Comparison of ENCODE assay signal across 8 mouse cellular contexts in the genomic region with DNA sequence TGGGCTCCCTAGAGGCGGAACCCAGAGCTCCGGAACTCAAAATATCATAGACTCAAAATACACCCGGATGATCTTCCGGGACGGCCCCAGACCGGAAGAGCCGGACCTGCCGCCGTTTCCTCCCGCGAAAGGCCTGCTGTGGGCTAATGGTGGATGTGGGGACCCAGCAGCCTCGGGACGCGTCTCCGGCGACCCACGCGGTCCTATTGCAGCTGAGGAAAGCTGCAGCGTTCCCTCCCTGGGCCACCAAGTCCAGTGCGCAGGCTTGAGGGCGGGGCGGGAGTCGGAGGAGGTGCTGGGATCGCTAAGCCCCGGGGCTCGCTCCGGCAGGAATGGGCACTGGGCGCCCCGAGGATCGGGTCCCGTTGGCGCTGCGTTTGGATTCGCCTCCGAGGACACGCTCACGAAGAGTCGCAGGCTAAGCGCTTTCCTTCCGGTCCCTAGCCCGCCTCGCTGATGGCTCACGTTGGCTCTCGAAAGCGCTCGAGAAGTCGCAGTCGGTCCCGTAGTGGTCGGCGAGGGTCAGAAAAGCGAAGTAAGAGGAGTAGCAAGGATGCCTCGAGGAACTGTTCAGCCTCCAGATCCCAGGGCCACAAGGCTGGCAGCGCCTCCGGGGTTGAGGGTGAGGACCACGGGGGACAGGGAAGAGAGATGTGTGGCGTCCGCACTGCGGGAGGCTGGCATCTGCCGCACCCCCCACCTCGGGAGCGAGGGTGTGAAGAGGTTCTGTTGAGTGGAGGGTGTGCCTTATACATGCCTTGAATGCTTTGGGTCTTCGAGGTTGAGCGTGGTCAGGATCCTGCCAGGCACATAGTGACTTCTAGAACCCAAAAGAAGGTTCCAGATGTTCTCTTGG. TPM values are rescaled to one million over a fixed set of nuclear protein-coding genes. Genes with fewer than 3 reads are reported as not detected.
DNase-seq lines count a peak whose midpoint lies in the region; ATAC-seq and TF ChIP-seq lines count a peak whose summit lies in the region.

Arl6ip4 (plus strand) TSS at position 100 of the 856 bp plus-strand sequence.

- TF ChIP-seq POLR2A in ES-Bruce4 (IDR thresholded peaks at IDR 0.05; ENCODE audit: insufficient read depth, low read length): no peak
- peak; percentile 69; the same call in 1 of the 2 replicates for TF ChIP-seq POLR2A in lung, adult 2 months (IDR thresholded peaks at IDR 0.05; ENCODE audit: borderline replicate concordance, extremely low read depth, low read depth, low read length)

- no peak for TF ChIP-seq EP300 in ES-Bruce4 (IDR thresholded peaks at IDR 0.05; ENCODE audit: insufficient read depth, low read depth, low read length)

- H3K4me1 ChIP-seq in ES-Bruce4 (ENCODE audit: control insufficient read depth, insufficient read depth, low read length): peaks cover 5% of the 10 kb centered on the region
- peaks cover 37% of the 10 kb centered on the region for H3K4me1 ChIP-seq in forebrain, embryonic 13.5 days
- peaks cover 14% of the 10 kb centered on the region for H3K4me1 ChIP-seq in lung, adult 2 months (ENCODE audit: control insufficient read depth, insufficient read depth, low read length)

- peak within 1 kb of the TSS; percentile 98 for H3K4me2 ChIP-seq in forebrain, embryonic 13.5 days

- no peaks in the 10 kb centered on the region for H3K27me3 ChIP-seq in ES-Bruce4 (ENCODE audit: control insufficient read depth, insufficient read depth, low read length, poor library complexity, severe bottlenecking)
- H3K27me3 ChIP-seq in forebrain, embryonic 13.5 days: no peaks in the 10 kb centered on the region

- H3K4me3 ChIP-seq in ES-Bruce4 (ENCODE audit: low read depth, low read length): peak within 1 kb of the TSS; percentile 97
- peak within 1 kb of the TSS; percentile 94 for H3K4me3 ChIP-seq in forebrain, embryonic 13.5 days
- H3K4me3 ChIP-seq in lung, adult 2 months (replicated peaks; ENCODE audit: extremely low read depth, low read depth, low read length): peak within 1 kb of the TSS; percentile 94

- peak; percentile 15; the same call in 1 of the 2 replicates for ATAC-seq in forebrain, embryonic 13.5 days
- peak; percentile 13; the same call in 1 of the 2 replicates for ATAC-seq in neutrophil, adult 5-6 weeks (ENCODE audit: extremely low read depth, insufficient number of reproducible peaks, low FRiP score, poor library complexity, severe bottlenecking)

- 3% methylated on average over 64 of the region's 64 CpGs for WGBS in forebrain, embryonic 13.5 days
- WGBS in large intestine, adult 2 months: 1% methylated on average over 64 of the region's 64 CpGs
- 1% methylated on average over 64 of the region's 64 CpGs for WGBS in lung, adult 2 months

- H3K27ac ChIP-seq in ES-Bruce4 (ENCODE audit: insufficient read depth, low read length): no peak within 1 kb of the TSS
- H3K27ac ChIP-seq in forebrain, embryonic 13.5 days: peak within 1 kb of the TSS; percentile 78

- H3K36me3 ChIP-seq in ES-Bruce4 (ENCODE audit: control insufficient read depth, insufficient read depth, low read length, poor library complexity, severe bottlenecking): peaks cover 2% of the 10 kb centered on the region; the same call in 1 of the 2 replicates
- H3K36me3 ChIP-seq in forebrain, embryonic 13.5 days (ENCODE audit: poor library complexity, severe bottlenecking): peaks cover 52% of the 10 kb centered on the region

- peak; percentile 68 for DNase-seq in c-Kit-positive CD71-negative TER-119-negative erythroid progenitor cells, embryonic 14.5 days (ENCODE audit: low read depth)
- DNase-seq in heart, postnatal 10 days: peak; percentile 84 to 90
- DNase-seq in large intestine, adult 2 months (ENCODE audit: low read depth, low spot score): no peak
- DNase-seq in lung, adult 2 months: peak; percentile 76
- peak; percentile 82 for DNase-seq in testis, postnatal 14 days (ENCODE audit: low spot score)

- peak within 1 kb of the TSS; percentile 73 for H3K9ac ChIP-seq in ES-Bruce4 (ENCODE audit: low read depth, poor library complexity, severe bottlenecking)
- peak within 1 kb of the TSS; percentile 94 for H3K9ac ChIP-seq in forebrain, embryonic 13.5 days

- TF ChIP-seq CTCF in ES-Bruce4 (IDR thresholded peaks at IDR 0.05; ENCODE audit: low read depth, low read length): no peak
- no peak for TF ChIP-seq CTCF in lung, adult 2 months (IDR thresholded peaks at IDR 0.05; ENCODE audit: insufficient read depth, low read length)

- no peaks in the 10 kb centered on the region for H3K9me3 ChIP-seq in ES-Bruce4 (replicated peaks; ENCODE audit: control insufficient read depth, insufficient read depth, low read length, poor library complexity, severe bottlenecking)
- H3K9me3 ChIP-seq in forebrain, embryonic 13.5 days (replicated peaks): no peaks in the 10 kb centered on the region

- intact Hi-C loops in heart, postnatal 10 days (cut with DNase I): no loop called here

RNA-seq across cellular contexts. Expression of gene Arl6ip4, which starts in this region (rescaled TPM):
- polyA plus RNA-seq in ES-Bruce4 (2011; ENCODE audit: insufficient read depth, insufficient read length, low read depth, missing spikeins): 73.7 and 82.5 TPM in 2 replicates
- 80.8 and 83.0 TPM in 2 replicates for polyA plus RNA-seq in forebrain, embryonic 13.5 days (2015; fragmentation: Nextera tagmentation; extraction: Ambion mirVana)
- 10 to 100 TPM; 47.9 to 52.7 TPM for total RNA-seq in heart, postnatal 10 days (2021)
- polyA plus RNA-seq in large intestine, adult 2 months (2012; rRNA removed): 25.5 and 32.0 TPM in 2 replicates
- polyA plus RNA-seq in lung, adult 2 months (2012; rRNA removed): 32.3 and 33.6 TPM in 2 replicates
- 54.9 and 66.2 TPM in 2 replicates for total RNA-seq in neutrophil, adult 5-6 weeks (2017)
